Mouse (Mus musculus): ENCODE measurements at regions not wholly inside any gene's neighbourhood (a gene's known extent, or its start where the extent isn't known, plus 50 kb on each side); places are given as distances from the start of the nearest gene placed in this dataset.
A peak's percentile ranks its signal among the peaks of the same experiment; 100 is the strongest.

GRCm38 (mm10) chr11:23996250-23996649, 78.6 kb downstream of the A830031A19Rik start:
- no peak for DNase-seq (ENCODE audit: low spot score)

GRCm38 (mm10) chr11:23994160-23994559, 80.7 kb downstream of the A830031A19Rik start:
- DNase-seq (ENCODE audit: low spot score): no peak

GRCm38 (mm10) chr11:23987532-23988450, 87.1 kb downstream of the A830031A19Rik start:
- no peak for DNase-seq (ENCODE audit: low spot score)

GRCm38 (mm10) chr11:23985231-23985630, 89.6 kb downstream of the A830031A19Rik start:
- no peak for DNase-seq (ENCODE audit: low spot score)

- peak; percentile 68 for DNase-seq (ENCODE audit: low spot score)
Observed at GRCm38 (mm10) chr11:23979332-23979731, 84.3 kb upstream of the Papolg start.

DNA sequence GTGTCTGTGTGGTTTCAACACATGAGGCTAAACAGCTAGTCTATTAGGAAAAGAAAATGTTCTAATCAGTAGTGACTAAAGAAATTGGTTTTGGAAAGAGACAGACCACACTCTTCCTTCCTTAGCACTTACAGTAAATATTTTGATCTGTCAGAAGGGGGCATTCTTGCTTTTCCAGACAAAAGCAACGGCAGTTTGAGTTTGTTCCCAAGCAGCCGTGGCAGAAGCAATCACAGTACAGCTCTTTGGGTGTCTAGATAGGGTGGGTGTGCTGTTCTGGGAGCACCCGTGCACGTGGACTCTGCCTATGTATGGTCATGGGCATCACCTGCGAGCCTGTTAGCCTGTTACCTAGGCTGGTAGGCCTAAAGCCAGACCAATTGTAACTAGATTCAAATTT, 83.2 kb upstream of the Papolg start:
- no peak for DNase-seq (ENCODE audit: low spot score)

DNA sequence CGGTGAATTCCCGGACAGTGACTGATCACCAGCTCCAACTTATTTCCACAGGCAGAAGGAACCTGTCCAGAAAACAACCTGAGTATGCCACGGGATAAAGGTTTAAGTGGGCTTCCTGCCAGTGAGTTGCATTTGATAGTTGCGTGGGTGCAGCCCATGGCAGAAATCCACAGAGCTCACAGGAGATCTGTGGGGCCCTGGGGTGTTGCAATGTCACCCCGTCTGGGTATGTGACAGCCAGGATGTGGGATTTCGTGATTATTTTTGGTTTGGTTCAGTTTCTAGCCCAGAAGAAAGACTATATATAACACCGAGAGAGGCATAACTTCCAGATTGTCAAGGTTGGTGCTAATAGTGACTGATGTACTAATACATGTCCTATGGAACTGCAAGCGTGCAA, 82.0 kb upstream of the Papolg start:
- no peak for DNase-seq (ENCODE audit: low spot score)

DNA sequence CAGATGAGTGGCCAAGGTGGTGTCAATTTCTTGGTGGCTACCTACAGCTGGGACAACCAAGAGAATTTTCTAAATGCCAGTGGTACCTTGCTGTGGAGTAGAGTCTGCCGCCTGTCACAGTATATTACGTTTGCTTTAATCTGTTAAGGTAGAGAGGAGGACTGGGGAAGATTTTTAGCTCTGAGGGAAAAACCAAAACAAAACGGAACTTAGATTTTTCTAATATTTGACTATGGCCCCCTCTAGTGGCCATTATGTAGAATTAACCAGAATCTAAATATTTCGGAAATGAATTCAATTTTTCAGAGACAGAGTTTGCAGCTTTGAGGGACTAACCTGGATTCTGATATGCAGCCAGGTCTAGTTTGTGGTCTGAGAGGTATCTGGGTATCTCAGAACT, 59.3 kb upstream of the Papolg start:
- DNase-seq (ENCODE audit: low spot score): peak; percentile 50

DNA sequence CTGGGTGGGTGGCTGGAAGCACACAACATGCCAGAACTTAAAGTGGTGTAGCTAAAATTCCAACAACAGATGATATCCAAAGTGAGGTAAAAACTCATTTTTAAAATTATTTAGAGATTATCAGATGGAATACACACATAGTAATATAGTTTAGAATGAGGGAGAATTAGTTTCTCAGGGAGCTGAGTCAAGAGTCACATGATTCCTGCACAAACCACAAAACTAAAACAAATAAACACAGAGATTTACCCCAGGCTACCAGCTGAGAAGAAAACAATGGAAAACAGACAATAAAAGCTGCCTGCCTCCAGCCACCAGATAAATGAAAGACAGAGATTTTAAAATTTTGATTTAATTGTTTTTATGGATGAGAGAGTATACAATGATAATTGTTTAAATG, 50.9 kb upstream of the Papolg start:
- no peak for DNase-seq (ENCODE audit: low spot score)

Measured in thymus, postnatal 0 days (tissue).